Mouse (Mus musculus): ENCODE results near the gene Prl3b1. TPM values are rescaled to one million over a fixed set of nuclear protein-coding genes. Genes with fewer than 3 reads are reported as not detected.

Gene Prl3b1
- polyA plus RNA-seq (2012; ENCODE audit: low replicate concordance) = not detected in 2 replicates

DNA sequence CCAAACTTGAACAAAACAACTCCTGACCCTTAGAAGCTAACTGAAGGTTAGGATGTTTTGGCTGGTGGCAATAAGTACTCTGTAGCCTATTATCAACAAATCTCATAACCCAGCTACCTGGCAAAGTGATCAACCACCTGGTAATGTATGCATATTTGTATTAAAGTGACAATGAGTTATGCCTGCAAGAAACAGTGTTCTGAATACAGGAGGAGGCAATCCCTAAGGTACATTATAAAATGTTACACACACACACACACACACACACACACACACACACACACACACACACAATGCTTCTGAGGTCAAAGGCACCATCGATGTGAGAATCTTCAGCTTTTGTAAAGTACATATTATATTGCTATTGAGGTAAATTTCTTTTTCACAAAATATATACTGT, at the start of gene Prl3b1:
Gene Prl3b1 (plus strand): TSS at position 301 of the 400 bp plus-strand sequence.

DNA sequence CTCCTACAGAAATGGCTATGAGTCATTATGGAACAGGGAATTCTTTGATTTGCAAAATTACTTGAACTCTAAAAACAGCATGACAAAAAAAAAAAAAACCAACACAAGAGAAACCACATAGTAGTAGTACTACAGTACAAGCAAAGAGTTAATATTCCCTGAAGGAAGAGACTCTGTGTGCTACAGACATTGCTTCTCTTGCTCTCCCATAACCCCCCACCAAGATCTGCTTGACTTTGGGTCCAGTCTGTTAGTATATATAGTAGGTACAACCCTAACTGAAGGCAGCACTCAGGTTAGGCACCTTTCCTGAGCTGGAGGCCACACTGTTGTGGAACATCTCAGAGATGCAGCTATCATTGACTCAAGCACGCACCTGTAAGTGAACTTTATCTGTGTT, 45.3 kb upstream of the Prl3b1 start, which contains the start of gene Prl3c1:
Gene Prl3c1 (plus strand): TSS at position 301 of the 400 bp plus-strand sequence.

DNA sequence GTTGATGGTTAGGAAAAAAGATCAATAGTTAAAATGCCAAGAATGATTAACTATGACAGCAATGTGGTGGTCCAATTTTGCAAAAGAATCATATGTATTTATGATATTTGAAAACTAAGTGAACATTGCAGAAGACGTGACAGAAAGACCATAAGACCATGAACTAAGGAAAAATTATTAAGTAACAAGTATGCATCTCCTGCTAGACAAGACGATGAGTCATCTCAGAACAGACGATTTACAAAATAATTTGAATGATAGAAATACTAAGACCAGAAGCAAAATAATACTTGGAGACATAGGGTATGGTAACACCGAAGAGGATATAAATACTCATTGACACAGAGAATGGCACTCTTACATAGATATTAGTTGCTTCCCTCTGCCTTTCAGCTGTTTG, 17.5 kb downstream of the Prl3b1 start, which contains the start of gene Prl3a1:
Gene Prl3a1 (plus strand): TSS at position 301 of the 400 bp plus-strand sequence.

Other genes starting within 250 kb of the Prl3b1 start
- gene Prl, start 184.3 kb upstream of the Prl3b1 start, polyA plus RNA-seq (2012; ENCODE audit: low replicate concordance) = not detected in 2 replicates
- gene Prl3d1, start 147.7 kb upstream of the Prl3b1 start, polyA plus RNA-seq (2012; ENCODE audit: low replicate concordance) = not detected in 2 replicates
- gene Prl3d2, start 120.1 kb upstream of the Prl3b1 start, polyA plus RNA-seq (2012; ENCODE audit: low replicate concordance) = not detected in 2 replicates
- not detected in 2 replicates for gene Prl3d3, start 85.1 kb upstream of the Prl3b1 start, polyA plus RNA-seq (2012; ENCODE audit: low replicate concordance)
- not detected in 2 replicates for gene Prl3c1, start 45.2 kb upstream of the Prl3b1 start, polyA plus RNA-seq (2012; ENCODE audit: low replicate concordance)
- not detected in 2 replicates for gene Prl3a1, start 17.6 kb downstream of the Prl3b1 start, polyA plus RNA-seq (2012; ENCODE audit: low replicate concordance)
- gene Prl6a1, start 70.8 kb downstream of the Prl3b1 start, polyA plus RNA-seq (2012; ENCODE audit: low replicate concordance) = not detected in 2 replicates
- not detected in 2 replicates for gene Prl8a2, start 103.8 kb downstream of the Prl3b1 start, polyA plus RNA-seq (2012; ENCODE audit: low replicate concordance)
- gene Prl2b1, start 149.0 kb downstream of the Prl3b1 start, polyA plus RNA-seq (2012; ENCODE audit: low replicate concordance) = not detected in 2 replicates
- not detected in 2 replicates for gene Prl8a6, start 196.8 kb downstream of the Prl3b1 start, polyA plus RNA-seq (2012; ENCODE audit: low replicate concordance)